Mouse (Mus musculus) spleen, adult 12 weeks (tissue): ENCODE measurements around the gene C330007P06Rik.
A peak's percentile ranks its signal among the peaks of the same experiment; 100 is the strongest.
"Not testable (repeated sequence)": the region's sequence is repeated elsewhere in the genome, so short reads cannot be mapped to it uniquely, and the experiment has no call there.

Source experiments
- DNase-seq: peaks from one replicate; pipeline ENCODE4 v3.0.0; 2022; ENCODE audit warnings: low spot score

Gene C330007P06Rik

GRCm38 (mm10) chrX:36873765-36874164 is at the start of gene C330007P06Rik, which contains the start of gene Ube2a:
Gene C330007P06Rik (minus strand): TSS chrX:36874111.
Gene Ube2a (plus strand): TSS chrX:36873900.
- no peak for DNase-seq

- DNase-seq: no peak
These were observed 47.4 kb upstream of the C330007P06Rik start for GRCm38 (mm10) chrX:36921346-36921745.

GRCm38 (mm10) chrX:36917749-36918148 is 43.8 kb upstream of the C330007P06Rik start:
- no peak for DNase-seq

GRCm38 (mm10) chrX:36911343-36911742 is 37.4 kb upstream of the C330007P06Rik start:
- peak; percentile 14 for DNase-seq

- no peak for DNase-seq
These were observed 32.6 kb upstream of the C330007P06Rik start for GRCm38 (mm10) chrX:36906539-36906938.

GRCm38 (mm10) chrX:36903115-36903768 is 29.3 kb upstream of the C330007P06Rik start:
- DNase-seq: peak; percentile 86

GRCm38 (mm10) chrX:36902321-36903114 is 28.6 kb upstream of the C330007P06Rik start, which contains the start of gene Nkrf:
Gene Nkrf (minus strand): TSS chrX:36902899.
- peak; percentile 6 for DNase-seq

GRCm38 (mm10) chrX:36901655-36902054 is 27.7 kb upstream of the C330007P06Rik start:
- no peak for DNase-seq

GRCm38 (mm10) chrX:36898931-36899330 is 25.0 kb upstream of the C330007P06Rik start:
- not testable (repeated sequence) for DNase-seq

- no peak for DNase-seq
These were observed 10.8 kb upstream of the C330007P06Rik start for GRCm38 (mm10) chrX:36884719-36885118.

- peak; percentile 4 for DNase-seq
These were observed 805 bp upstream of the C330007P06Rik start for GRCm38 (mm10) chrX:36874704-36875128.

- DNase-seq: peak; percentile 79
These were observed 326 bp upstream of the C330007P06Rik start for GRCm38 (mm10) chrX:36874178-36874696.

- no peak for DNase-seq
These were observed 3.5 kb downstream of the C330007P06Rik start for GRCm38 (mm10) chrX:36870372-36870771.

GRCm38 (mm10) chrX:36864609-36865328 is 9.1 kb downstream of the C330007P06Rik start:
- no peak for DNase-seq

- DNase-seq: peak; percentile 71
These were observed 9.9 kb downstream of the C330007P06Rik start for GRCm38 (mm10) chrX:36863766-36864608.

GRCm38 (mm10) chrX:36852631-36853030 is 21.3 kb downstream of the C330007P06Rik start:
- no peak for DNase-seq

GRCm38 (mm10) chrX:36847152-36847551 is 26.8 kb downstream of the C330007P06Rik start:
- no peak for DNase-seq

- DNase-seq: no peak
These were observed 30.4 kb downstream of the C330007P06Rik start for GRCm38 (mm10) chrX:36843346-36843990.

GRCm38 (mm10) chrX:36841698-36842097 is 32.2 kb downstream of the C330007P06Rik start:
- DNase-seq: no peak

GRCm38 (mm10) chrX:36839391-36839790 is 34.5 kb downstream of the C330007P06Rik start:
- no peak for DNase-seq
